Mouse (Mus musculus) hindbrain, embryonic 12.5 days (tissue): ENCODE data around the gene Egln3. TPM values are rescaled to one million over a fixed set of nuclear protein-coding genes. Genes with fewer than 3 reads are reported as not detected.

Experiments
- ATAC-seq: fragments of 200-750 bp; cut with Nextera tagmentation; 2 replicates; pipeline ENCODE4 v1.8.0; 2017; ENCODE audit warnings: moderate TSS enrichment; ENCODE audit not compliant: low FRiP score
- H3K27ac ChIP-seq: fragments of 300-500 bp; sonication (generic); 2 replicates; pipeline ENCODE4 v1.5.1; 2016; ENCODE audit warnings: mild to moderate bottlenecking
- H3K27me3 ChIP-seq: fragments of 300-500 bp; sonication (generic); 2 replicates; pipeline ENCODE4 v1.6.1; 2016; ENCODE audit warnings: mild to moderate bottlenecking
- H3K36me3 ChIP-seq: fragments of 300-500 bp; sonication (generic); 2 replicates; pipeline ENCODE4 v1.6.1; 2016; ENCODE audit warnings: mild to moderate bottlenecking
- H3K4me1 ChIP-seq: fragments of 300-500 bp; sonication (generic); 2 replicates; pipeline ENCODE4 v1.6.1; 2016
- H3K4me2 ChIP-seq: fragments of 300-500 bp; sonication (generic); replicated peaks from 2 replicates; pipeline ENCODE4 v1.6.1; 2016; ENCODE audit warnings: mild to moderate bottlenecking
- H3K4me3 ChIP-seq: fragments of 300-500 bp; sonication (generic); 2 replicates; pipeline ENCODE4 v1.5.1; 2016; ENCODE audit warnings: mild to moderate bottlenecking
- H3K9ac ChIP-seq: fragments of 300-500 bp; sonication (generic); 2 replicates; pipeline ENCODE4 v1.6.1; 2016; ENCODE audit warnings: mild to moderate bottlenecking, moderate library complexity
- H3K9me3 ChIP-seq: fragments of 300-500 bp; sonication (generic); replicated peaks from 2 replicates; pipeline ENCODE4 v1.6.1; 2016; ENCODE audit warnings: mild to moderate bottlenecking
- WGBS: fragments of 180-500 bp; shearing (Covaris S2); methylation state at CpG from one replicate; pipeline ENCODE4 v1.1.7; 2016; 5-methylcytosine and 5-hydroxymethylcytosine counted together
- polyA plus RNA-seq: library from polyadenylated mRNA; unstranded; fragments of >200 nt; fragmentation: Nextera tagmentation; extraction: Ambion mirVana; gene quantifications from 2 replicates; pipeline ENCODE4 v1.2.1, GENCODE M21; 2016

The Egln3 gene
- polyA plus RNA-seq = 6.2 and 7.3 TPM in 2 replicates

- WGBS = under 1% methylated on average over 25 of the region's 25 CpGs
- peaks cover 26% of the 10 kb centered on the region for H3K4me1 ChIP-seq
- peak within 1 kb of the TSS; percentile 51 for H3K4me3 ChIP-seq
- H3K27ac ChIP-seq = no peak within 1 kb of the TSS
- peaks cover 3% of the 10 kb centered on the region for H3K27me3 ChIP-seq
- H3K9ac ChIP-seq = peak within 1 kb of the TSS; percentile 64
- no peaks in the 10 kb centered on the region for H3K9me3 ChIP-seq
- peak; percentile 74 for ATAC-seq
- peak within 1 kb of the TSS; percentile 100 for H3K4me2 ChIP-seq
- H3K36me3 ChIP-seq = no peaks in the 10 kb centered on the region
Measured at GRCm38 (mm10) chr12:54203656-54204045, at the start of gene Egln3. Gene Egln3 (minus strand): TSS chr12:54203860.

- Histone ChIP-seq H3K4me3 (no peak overlapping the region), H3K36me3 (no peaks in the 10 kb centered on the region), H3K4me1 (peaks cover 11% of the 10 kb centered on the region), H3K9me3 (no peaks in the 10 kb centered on the region), H3K27me3 (no peaks in the 10 kb centered on the region), H3K27ac (no peak overlapping the region), H3K9ac (no peak overlapping the region), H3K4me2 (no peak overlapping the region)
- 90% methylated on average over 4 of the region's 4 CpGs for WGBS
- no peak for ATAC-seq
Measured at GRCm38 (mm10) chr12:54253449-54253848, 49.8 kb upstream of the Egln3 start.

- H3K27ac ChIP-seq = no peak overlapping the region
- ATAC-seq = no peak
- no peaks in the 10 kb centered on the region for H3K36me3 ChIP-seq
- no peak overlapping the region for H3K4me3 ChIP-seq
- H3K4me1 ChIP-seq = peaks cover 8% of the 10 kb centered on the region; the same call in 1 of the 2 replicates
- no peaks in the 10 kb centered on the region for H3K27me3 ChIP-seq
- 78% methylated on average over 9 of the region's 9 CpGs for WGBS
- H3K9ac ChIP-seq = no peak overlapping the region
- no peaks in the 10 kb centered on the region for H3K9me3 ChIP-seq
- no peak overlapping the region for H3K4me2 ChIP-seq
Measured at GRCm38 (mm10) chr12:54251942-54252400, 48.3 kb upstream of the Egln3 start.

GRCm38 (mm10) chr12:54247835-54248234 is 44.2 kb upstream of the Egln3 start:
- Histone ChIP-seq H3K36me3 (no peaks in the 10 kb centered on the region), H3K4me1 (no peaks in the 10 kb centered on the region), H3K4me2 (no peak overlapping the region), H3K27me3 (no peaks in the 10 kb centered on the region), H3K27ac (no peak overlapping the region), H3K9ac (no peak overlapping the region), H3K9me3 (no peaks in the 10 kb centered on the region), H3K4me3 (no peak overlapping the region)
- ATAC-seq = no peak
- WGBS = 87% methylated on average over 7 of the region's 7 CpGs

- no peak for ATAC-seq
- Histone ChIP-seq H3K27ac (no peak overlapping the region), H3K9me3 (no peaks in the 10 kb centered on the region), H3K4me1 (no peaks in the 10 kb centered on the region), H3K27me3 (no peaks in the 10 kb centered on the region), H3K36me3 (no peaks in the 10 kb centered on the region), H3K4me3 (no peak overlapping the region), H3K4me2 (no peak overlapping the region), H3K9ac (no peak overlapping the region)
- WGBS = 82% methylated on average over 5 of the region's 5 CpGs
Measured at GRCm38 (mm10) chr12:54243158-54243557, 39.5 kb upstream of the Egln3 start.

GRCm38 (mm10) chr12:54241976-54242375 is 38.3 kb upstream of the Egln3 start:
- Histone ChIP-seq H3K4me2 (no peak overlapping the region), H3K4me1 (no peaks in the 10 kb centered on the region), H3K4me3 (no peak overlapping the region), H3K9ac (no peak overlapping the region), H3K27ac (no peak overlapping the region), H3K27me3 (no peaks in the 10 kb centered on the region), H3K9me3 (no peaks in the 10 kb centered on the region), H3K36me3 (no peaks in the 10 kb centered on the region)
- WGBS = 86% methylated on average over 6 of the region's 6 CpGs
- no peak for ATAC-seq

GRCm38 (mm10) chr12:54233794-54234193 is 30.1 kb upstream of the Egln3 start:
- Histone ChIP-seq H3K27me3 (no peaks in the 10 kb centered on the region), H3K36me3 (no peaks in the 10 kb centered on the region), H3K4me3 (no peak overlapping the region), H3K4me2 (no peak overlapping the region), H3K9ac (no peak overlapping the region), H3K9me3 (no peaks in the 10 kb centered on the region; the same call in 1 of the 2 replicates), H3K4me1 (0 out of 2 replicates have a peak, but pooled peaks cover 4% of the 10 kb centered on the region), H3K27ac (no peak overlapping the region)
- WGBS = 80% methylated on average over 6 of the region's 6 CpGs
- no peak for ATAC-seq

GRCm38 (mm10) chr12:54232996-54233603 is 29.4 kb upstream of the Egln3 start:
- Histone ChIP-seq H3K27ac (no peak overlapping the region), H3K4me3 (no peak overlapping the region), H3K4me1 (0 out of 2 replicates have a peak, but pooled peaks cover 4% of the 10 kb centered on the region), H3K4me2 (no peak overlapping the region), H3K27me3 (no peaks in the 10 kb centered on the region), H3K9ac (no peak overlapping the region), H3K36me3 (no peaks in the 10 kb centered on the region), H3K9me3 (no peaks in the 10 kb centered on the region; the same call in 1 of the 2 replicates)
- 49% methylated on average over 7 of the region's 7 CpGs for WGBS
- no peak for ATAC-seq

- H3K4me1 ChIP-seq = 0 out of 2 replicates have a peak, but pooled peaks cover 4% of the 10 kb centered on the region
- no peak for ATAC-seq
Measured at GRCm38 (mm10) chr12:54232456-54232855, 28.8 kb upstream of the Egln3 start.

GRCm38 (mm10) chr12:54227551-54227950 is 23.9 kb upstream of the Egln3 start:
- no peaks in the 10 kb centered on the region for H3K27me3 ChIP-seq
- H3K4me1 ChIP-seq = 0 out of 2 replicates have a peak, but pooled peaks cover 3% of the 10 kb centered on the region
- ATAC-seq = no peak
- no peaks in the 10 kb centered on the region for H3K9me3 ChIP-seq
- H3K4me3 ChIP-seq = no peak overlapping the region
- no peak overlapping the region for H3K27ac ChIP-seq
- no peaks in the 10 kb centered on the region for H3K36me3 ChIP-seq
- H3K9ac ChIP-seq = no peak overlapping the region
- 64% methylated on average over 8 of the region's 8 CpGs for WGBS
- no peak overlapping the region for H3K4me2 ChIP-seq

More at GRCm38 (mm10) chr12:54232456-54232855, 28.8 kb upstream of the Egln3 start:
- Histone ChIP-seq H3K4me2 (no peak overlapping the region), H3K9me3 (no peaks in the 10 kb centered on the region; the same call in 1 of the 2 replicates), H3K27ac (no peak overlapping the region), H3K9ac (no peak overlapping the region), H3K27me3 (no peaks in the 10 kb centered on the region), H3K36me3 (no peaks in the 10 kb centered on the region), H3K4me3 (no peak overlapping the region)
- 21% methylated on average over 5 of the region's 5 CpGs for WGBS

- Histone ChIP-seq H3K36me3 (no peaks in the 10 kb centered on the region), H3K4me1 (0 out of 2 replicates have a peak, but pooled peaks cover 3% of the 10 kb centered on the region), H3K4me2 (no peak overlapping the region), H3K4me3 (no peak overlapping the region), H3K9ac (no peak overlapping the region), H3K27ac (no peak overlapping the region), H3K27me3 (no peaks in the 10 kb centered on the region), H3K9me3 (no peaks in the 10 kb centered on the region)
- ATAC-seq = no peak
- 27% methylated on average over 2 of the region's 2 CpGs for WGBS
Measured at GRCm38 (mm10) chr12:54226341-54226740, 22.7 kb upstream of the Egln3 start.

- Histone ChIP-seq H3K9ac (no peak overlapping the region), H3K27ac (no peak overlapping the region), H3K4me1 (0 out of 2 replicates have a peak, but pooled peaks cover 3% of the 10 kb centered on the region), H3K4me3 (no peak overlapping the region), H3K27me3 (no peaks in the 10 kb centered on the region), H3K9me3 (no peaks in the 10 kb centered on the region), H3K4me2 (no peak overlapping the region), H3K36me3 (no peaks in the 10 kb centered on the region)
- 73% methylated on average over 4 of the region's 4 CpGs for WGBS
- ATAC-seq = no peak
Measured at GRCm38 (mm10) chr12:54225610-54226009, 21.9 kb upstream of the Egln3 start.

GRCm38 (mm10) chr12:54225090-54225489 is 21.4 kb upstream of the Egln3 start:
- H3K9ac ChIP-seq = no peak overlapping the region
- 66% methylated on average over 3 of the region's 3 CpGs for WGBS
- H3K36me3 ChIP-seq = no peaks in the 10 kb centered on the region
- H3K4me3 ChIP-seq = no peak overlapping the region
- 0 out of 2 replicates have a peak, but pooled peaks cover 3% of the 10 kb centered on the region for H3K4me1 ChIP-seq
- H3K27ac ChIP-seq = no peak overlapping the region
- no peak for ATAC-seq
- no peaks in the 10 kb centered on the region for H3K9me3 ChIP-seq
- H3K4me2 ChIP-seq = no peak overlapping the region
- no peaks in the 10 kb centered on the region for H3K27me3 ChIP-seq
